Mouse (Mus musculus): ENCODE results near the gene Reg1.
"Not testable (repeated sequence)": the region's sequence is repeated elsewhere in the genome, so short reads cannot be mapped to it uniquely, and the experiment has no call there.

Reg1 gene

GRCm38 (mm10) chr6:78422411-78422810 lies at the start of gene Reg1:
Reg1 (plus strand) TSS chr6:78422711.
- DNase-seq = not testable (repeated sequence)

GRCm38 (mm10) chr6:78378765-78379164 lies 43.7 kb upstream of the Reg1 start, which contains the start of gene Reg3d:
Reg3d (minus strand) TSS chr6:78378865.
- DNase-seq = no peak

- no peak for DNase-seq
Measured at GRCm38 (mm10) chr6:78380409-78380808, 42.1 kb upstream of the Reg1 start, which contains the start of gene Reg3a. Reg3a (plus strand) TSS chr6:78380709.

- DNase-seq = no peak
Measured at GRCm38 (mm10) chr6:78385609-78386008, 36.9 kb upstream of the Reg1 start.

GRCm38 (mm10) chr6:78395323-78395722 lies 27.2 kb upstream of the Reg1 start, which contains the start of gene Reg2:
Reg2 (plus strand) TSS chr6:78395623.
- DNase-seq = not testable (repeated sequence)

GRCm38 (mm10) chr6:78425497-78425896 lies 3.0 kb downstream of the Reg1 start:
- no peak for DNase-seq

- DNase-seq = no peak
Measured at GRCm38 (mm10) chr6:78447202-78447601, 24.7 kb downstream of the Reg1 start.

GRCm38 (mm10) chr6:78448409-78448808 lies 25.9 kb downstream of the Reg1 start:
- no peak for DNase-seq

GRCm38 (mm10) chr6:78452804-78453203 lies 30.3 kb downstream of the Reg1 start:
- DNase-seq = no peak

GRCm38 (mm10) chr6:78460191-78460825 lies 37.8 kb downstream of the Reg1 start:
- DNase-seq = no peak

- DNase-seq = no peak
Measured at GRCm38 (mm10) chr6:78462360-78462759, 39.8 kb downstream of the Reg1 start.

GRCm38 (mm10) chr6:78463266-78463665 lies 40.8 kb downstream of the Reg1 start:
- DNase-seq = no peak

- DNase-seq = no peak
Measured at GRCm38 (mm10) chr6:78468772-78469171, 46.3 kb downstream of the Reg1 start, which contains the start of gene Reg3g. Reg3g (minus strand) TSS chr6:78468872.

GRCm38 (mm10) chr6:78469287-78469686 lies 46.8 kb downstream of the Reg1 start:
- no peak for DNase-seq

Measured in cerebellum, adult 18-20 months (tissue).